Mouse (Mus musculus) spleen, adult 12 weeks (tissue): ENCODE data around the gene Slc5a5.
A peak's percentile ranks its signal among the peaks of the same experiment; 100 is the strongest.

ENCODE experiments used
- DNase-seq: peaks from one replicate; pipeline ENCODE4 v3.0.0; 2022; ENCODE audit warnings: low spot score

Slc5a5 gene

DNA sequence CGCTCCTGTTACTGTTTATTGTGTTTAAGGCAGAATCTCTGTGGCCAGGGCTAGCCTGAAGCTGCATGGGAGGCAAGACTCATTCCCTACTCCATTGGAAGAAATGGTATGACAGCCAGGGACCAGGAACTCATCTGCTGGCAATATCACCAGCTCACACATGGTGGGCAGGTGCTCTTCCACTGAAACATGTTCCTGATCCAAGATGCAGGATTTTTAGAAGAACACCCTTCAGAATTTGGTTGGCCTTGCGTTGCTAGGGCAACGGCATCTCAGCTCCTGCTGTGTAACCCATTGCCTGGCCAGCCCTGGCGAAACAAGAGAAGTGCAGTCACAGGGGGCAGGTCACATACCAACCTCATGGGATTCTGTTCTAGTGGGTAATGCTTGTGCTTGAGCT, 13.1 kb downstream of the Slc5a5 start:
- no peak for DNase-seq

DNA sequence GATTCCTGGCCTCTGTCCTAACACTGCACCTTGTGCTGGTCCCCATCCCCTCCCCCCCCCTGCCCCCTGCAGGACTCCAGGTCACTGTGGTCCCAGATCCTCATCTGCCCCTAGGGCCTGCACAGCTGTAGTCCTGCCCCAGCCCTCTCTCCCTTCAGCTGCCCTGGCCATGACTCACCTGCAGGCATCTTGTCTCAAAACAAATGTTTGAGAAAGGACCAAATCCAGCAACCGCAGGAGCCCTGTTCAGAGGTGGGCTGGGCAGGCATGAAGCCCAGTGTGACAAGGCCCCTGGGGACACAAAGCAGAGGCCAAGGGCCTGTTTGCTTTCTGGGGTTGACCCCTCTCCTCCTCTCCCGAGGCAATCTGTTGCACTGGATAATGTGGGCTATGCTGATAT, 14.4 kb downstream of the Slc5a5 start:
- DNase-seq, result no peak

DNA sequence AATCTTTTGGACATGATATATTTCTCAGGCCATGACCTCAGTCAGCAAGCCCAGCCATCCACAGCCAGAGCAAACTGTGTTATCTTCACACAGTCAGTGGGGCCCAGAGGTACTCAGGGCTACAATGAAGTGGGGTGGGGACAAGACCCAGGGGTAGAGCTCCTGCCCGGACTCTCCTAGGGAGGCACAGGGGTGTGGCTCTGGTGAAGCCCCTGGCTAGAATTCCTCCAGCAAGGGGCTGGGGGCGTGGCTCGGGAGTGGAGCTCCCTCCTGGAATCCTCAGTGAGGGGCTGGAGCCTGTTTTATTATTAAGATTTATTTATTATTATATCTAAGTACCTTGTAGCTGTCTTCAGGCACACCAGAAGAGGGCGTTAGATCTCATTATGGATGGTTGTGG, 16.2 kb downstream of the Slc5a5 start:
- DNase-seq, result no peak

DNA sequence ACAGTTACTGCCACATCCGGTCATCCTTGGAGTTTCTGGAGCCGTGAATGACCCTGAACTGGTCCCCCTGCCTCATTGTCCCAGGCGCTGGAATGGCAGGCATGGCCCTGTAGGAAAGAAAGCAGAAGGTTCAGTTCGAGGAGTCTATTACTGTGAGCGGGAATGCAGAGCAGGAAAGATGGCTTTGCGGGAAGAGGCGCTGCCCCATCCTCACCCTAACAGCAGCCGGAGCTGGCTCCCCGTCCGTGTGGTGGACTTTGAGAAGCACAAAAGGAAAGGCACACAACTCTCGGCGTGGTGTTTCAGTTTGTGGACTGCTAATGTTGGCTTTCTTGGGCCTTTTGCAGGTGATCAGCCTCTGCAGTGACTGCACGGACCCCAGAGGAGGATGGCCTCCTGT, 18.1 kb downstream of the Slc5a5 start:
- DNase-seq, result no peak

DNA sequence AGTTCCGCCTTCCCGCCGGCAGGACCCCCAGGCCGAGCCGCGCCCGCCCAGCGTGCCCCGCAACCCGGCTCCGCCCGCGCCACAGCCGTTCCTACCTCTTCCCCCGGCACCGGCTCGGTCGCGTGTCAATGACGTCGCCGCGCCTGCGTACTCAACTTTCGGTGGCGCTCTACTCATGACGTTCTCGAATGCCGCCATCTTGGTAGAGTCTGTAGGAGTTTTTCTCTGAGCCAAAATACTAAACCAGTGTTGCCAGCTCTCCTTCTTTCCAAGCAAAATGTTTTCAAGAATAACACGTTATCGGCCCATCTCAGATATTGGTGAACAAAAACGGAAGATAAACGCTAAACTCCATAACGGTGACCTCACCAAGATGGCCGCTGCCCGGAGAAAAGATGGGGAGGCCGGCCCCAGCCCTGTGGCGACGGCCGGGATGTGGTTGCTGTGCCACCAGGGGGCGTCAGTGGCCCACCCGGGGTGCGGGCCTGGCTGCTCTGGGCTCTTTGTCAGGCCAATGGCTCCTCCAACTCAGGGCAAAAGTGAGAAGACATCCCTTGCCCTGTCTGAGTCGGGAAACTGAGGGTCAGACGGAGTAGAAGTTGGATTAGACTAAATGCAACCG, 19.1 kb downstream of the Slc5a5 start, which contains the start of gene Ccdc124:
Ccdc124 (minus strand) TSS at position 572 of the 622 bp plus-strand sequence.
- DNase-seq, result peak; percentile 91

DNA sequence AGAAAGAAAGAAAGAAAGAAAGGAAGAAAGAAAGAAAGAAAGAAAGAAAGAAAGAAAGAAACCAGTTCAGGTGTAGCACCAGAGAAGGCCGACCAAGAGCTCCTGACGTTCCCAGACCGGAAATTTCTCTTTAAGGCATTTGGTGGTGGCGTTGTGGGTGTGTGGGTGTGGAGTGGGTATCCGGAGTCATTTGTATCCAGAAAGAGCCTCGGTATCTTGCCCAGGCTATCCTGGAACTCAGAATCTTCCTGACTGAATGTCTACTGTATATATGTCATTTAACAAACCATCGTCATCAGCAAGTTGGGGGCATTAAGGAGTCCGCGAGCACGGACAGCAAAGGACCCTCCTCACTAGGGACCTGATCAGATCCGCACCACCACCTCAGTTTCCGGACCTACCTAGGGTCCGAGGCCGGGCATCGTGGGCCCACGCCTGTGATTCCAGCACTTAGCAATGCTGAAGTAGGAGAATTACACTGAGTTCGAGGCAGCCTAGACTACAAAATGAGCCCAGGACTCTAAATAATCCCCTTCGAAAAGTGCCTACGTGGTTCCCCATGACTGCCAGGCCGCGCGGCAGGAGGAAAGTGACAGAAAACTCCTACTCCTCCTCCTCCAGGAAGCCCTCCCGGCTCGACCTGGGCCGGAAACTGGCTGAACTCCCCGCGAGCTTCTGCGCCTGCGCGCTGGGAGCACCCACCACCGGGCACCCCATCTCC, 19.8 kb downstream of the Slc5a5 start:
- DNase-seq, result no peak

DNA sequence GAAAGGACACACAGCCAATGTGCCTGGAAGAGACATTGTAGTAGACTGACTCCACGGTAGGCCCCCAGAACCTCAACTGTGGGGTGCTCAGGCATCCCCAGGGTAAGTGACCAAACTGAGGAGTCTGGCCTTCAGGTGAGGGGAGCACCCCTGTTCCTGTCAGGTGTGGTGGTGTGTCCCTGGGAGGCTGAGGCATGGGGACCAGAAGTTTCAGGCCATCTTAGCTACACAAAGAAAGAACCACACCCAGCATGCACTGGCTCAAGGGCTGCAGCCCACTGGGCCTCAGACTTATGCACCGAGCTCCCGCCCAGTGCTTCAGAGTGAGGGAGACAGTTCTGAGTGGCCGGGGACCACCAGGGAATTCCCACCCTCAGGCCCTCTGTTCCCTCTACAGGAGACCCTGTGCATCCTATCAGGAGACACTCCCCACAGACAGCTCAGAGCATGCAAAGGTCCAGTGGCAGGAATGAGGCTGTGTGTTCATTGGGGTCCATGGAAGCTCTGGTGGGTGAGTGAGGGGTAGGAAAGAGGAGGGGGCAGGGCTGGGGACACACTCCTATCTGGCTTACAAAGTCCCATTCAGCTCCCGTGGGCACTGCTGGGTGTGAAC, 21.3 kb downstream of the Slc5a5 start:
- no peak for DNase-seq

DNA sequence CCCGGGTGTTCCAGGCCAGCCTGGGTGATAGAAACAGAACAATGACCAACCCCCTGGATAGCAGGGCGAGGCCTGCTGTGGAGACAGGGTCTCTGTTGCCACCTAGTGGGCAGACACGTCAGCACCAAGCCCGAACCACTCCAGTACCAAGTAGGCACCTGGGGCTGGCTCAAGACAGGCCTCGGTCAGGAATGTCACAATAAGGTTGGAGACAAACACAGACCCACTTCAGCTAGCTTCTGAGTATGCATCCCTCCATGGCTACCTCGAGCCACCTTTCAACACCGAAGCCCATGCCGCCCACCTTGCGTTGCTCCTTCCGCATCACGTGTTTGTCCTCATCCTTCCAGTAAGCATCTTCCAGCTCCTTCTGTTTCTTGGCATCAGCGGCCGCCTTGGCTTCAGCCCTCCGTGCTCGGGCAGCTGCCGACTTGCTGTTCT, 22.9 kb downstream of the Slc5a5 start:
- DNase-seq, result peak; percentile 66

DNA sequence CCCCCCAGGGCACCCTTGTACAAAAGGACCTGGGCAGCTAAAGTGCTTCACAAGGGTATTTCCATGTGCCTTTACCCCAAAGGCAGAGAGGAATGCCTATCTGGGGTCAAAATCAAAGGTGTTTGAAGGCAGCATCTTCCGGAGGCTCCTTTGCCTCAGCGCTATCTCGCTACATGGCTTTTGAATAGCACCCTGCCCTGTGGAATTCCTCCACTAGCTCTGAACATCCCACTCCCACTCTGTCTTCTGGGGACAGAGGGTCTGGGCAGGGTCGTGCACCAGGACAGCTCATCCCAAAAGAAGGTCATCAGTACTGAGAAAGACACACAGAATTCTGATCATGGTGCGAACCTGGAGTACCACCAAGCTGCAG, 23.4 kb downstream of the Slc5a5 start:
- no peak for DNase-seq

DNA sequence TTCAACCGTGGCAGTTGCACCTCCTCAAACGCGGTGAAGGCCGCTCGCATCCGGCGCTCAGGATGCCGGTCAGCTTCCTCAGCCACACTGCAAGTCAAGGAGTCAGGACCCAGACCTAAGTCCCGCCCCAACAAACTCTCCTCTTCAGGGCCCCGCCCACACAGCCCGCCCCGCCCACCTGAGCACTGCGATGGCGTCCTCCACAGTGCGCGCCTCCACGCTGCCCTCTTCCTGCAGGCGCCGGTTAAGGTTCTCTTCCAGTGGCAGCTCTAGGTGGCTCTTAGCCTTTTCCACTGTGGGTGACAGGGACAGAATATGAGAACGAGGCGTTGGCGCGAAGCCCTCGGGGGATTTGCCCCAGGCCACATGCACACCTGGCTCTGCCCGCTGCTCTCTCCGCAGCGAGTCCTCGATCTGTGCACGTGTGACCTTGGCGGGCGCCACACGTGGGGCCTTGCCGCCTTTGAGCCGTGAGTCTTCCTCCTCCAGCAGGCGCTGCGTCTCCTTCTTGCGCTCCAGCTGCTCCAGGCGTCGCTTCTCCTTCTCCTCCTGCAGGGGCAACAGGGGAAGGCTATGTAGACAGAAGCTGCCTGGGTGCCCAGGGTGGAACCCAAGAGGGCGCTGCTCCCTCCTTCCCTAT, 23.9 kb downstream of the Slc5a5 start:
- DNase-seq, result peak; percentile 62

DNA sequence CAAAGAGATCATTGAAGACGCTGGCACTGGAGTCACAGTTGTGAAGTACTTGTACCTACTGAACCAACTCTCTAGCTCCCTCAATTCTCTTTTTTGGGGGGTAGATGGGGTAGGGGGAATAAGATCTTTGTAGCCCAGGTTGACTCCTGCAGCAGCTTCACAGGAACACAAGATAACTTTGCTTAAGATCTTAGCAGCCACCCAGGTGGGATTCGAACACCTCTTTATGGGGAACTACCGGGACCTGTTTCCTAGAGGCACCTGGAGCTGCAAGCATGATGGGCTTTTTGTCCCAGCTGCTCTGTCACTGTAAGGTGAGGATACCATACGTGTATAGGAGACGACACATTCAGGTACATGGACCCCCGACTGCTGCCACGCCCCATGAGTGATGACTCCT, 26.0 kb downstream of the Slc5a5 start:
- DNase-seq, result no peak

DNA sequence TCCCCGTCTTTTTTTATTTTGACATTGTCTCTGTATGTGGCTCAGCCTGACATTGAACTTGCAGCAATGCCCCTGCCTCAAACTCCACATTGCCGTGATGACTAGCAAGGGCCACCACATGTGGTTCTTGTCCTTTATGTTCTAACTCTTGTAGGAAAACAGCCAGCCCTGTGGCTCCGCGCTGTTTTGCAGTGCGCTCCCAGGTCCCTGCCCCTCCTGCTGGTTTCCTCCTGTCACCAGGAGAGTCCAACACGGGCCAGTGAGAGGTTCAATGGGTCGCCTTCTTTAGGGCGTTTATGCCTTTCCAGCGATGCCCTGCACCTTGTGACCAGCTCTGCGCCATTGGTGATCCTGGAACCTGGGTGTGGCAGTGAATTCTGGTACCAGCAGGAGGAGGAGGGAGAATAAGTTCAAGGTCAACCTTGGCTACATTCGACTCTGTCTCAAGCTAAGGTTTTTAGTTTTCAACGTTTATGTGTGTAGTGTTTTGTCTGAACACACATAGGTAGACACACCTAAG, 26.5 kb downstream of the Slc5a5 start:
- DNase-seq, result no peak

DNA sequence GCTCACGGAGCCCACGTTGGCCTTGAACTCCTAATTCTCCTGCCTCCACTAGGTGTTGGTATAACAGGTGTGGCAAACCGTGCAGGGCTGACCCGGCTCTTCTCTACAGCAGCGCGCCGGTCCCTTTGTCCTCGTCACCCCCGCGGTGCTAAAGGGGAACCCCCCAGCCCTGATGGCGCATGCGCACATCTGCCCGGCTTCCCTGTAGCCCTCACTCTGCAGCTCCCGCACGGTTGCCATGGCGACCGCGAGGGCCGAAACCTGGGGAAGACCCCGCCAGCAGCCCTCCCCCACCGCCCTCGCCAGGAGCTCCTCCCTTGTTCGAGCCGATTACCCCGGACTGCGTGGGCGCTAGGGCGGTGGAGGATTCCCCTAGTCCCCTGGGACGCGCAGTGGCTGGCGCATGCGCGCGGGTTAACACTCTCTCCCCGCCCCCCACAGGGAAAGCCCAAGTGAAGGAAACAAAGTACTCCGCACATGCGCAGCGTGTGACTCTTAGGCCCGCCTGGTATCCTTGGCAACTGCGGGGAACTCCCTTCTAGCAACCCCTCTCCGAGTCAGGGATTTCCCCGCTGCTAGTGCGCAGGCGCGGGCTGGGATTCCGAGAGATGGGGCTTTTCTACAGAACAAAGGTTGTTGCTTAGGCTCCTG, 27.1 kb downstream of the Slc5a5 start:
- DNase-seq, result peak; percentile 96

DNA sequence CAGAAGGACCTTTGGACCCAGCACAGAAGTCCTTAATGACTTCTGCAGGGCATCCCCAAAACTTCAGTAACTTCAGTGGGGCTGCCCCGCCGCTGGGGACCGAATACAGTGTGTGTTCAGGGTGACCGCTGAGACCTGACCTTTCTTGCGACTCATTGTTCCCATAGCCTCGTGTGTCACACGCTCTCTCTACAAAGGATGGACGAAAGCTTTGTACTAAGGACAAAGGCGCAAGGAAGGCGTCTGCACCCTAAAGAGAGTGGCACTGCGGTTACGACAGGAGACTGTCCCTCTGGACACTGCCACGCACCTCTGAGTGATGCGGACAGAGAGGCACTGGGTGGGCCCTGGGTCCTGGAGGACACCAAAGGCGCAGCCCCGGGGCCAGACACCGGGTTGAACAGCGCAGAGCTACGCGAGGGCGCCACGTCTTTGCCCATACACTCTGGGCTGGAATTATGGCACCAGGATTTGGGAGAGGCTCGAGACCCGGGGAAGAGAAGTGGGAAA, 27.8 kb downstream of the Slc5a5 start:
- no peak for DNase-seq

DNA sequence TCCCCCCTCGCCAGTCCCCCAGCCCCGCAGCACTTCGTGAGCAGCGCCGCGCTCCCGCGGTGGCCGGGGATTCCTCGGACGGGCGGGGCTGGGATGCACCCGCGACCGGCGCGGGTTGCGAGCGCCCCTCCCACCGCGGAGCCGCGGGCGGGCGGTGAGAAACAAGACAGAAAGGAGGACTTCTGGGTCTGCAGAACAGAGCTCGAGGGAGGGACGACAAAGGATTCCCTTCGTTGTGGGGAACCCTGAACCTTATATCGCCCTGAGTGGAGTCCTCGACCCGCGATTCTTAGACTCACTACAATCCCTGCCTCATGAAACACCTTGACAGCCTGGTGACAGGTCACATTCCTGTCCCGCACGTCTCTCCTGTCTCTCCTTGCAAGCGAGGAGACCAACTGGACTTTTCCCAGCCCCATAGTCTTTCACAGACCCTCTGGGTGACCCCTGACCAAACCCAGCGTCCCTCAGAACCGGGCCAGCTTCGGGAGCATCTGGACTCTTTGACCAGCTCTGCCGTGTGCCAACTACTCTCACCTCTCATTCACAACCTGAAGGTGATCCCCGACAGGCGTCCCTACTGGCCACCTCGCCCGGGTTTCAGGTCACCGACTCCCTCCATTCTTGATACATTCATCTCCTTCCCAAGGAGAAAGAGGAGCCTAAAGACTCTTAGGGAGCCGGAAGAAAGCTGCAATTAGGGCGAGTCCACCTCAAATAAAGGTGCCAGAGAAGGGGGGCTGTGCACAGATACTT, 28.4 kb downstream of the Slc5a5 start:
- DNase-seq, result no peak

DNA sequence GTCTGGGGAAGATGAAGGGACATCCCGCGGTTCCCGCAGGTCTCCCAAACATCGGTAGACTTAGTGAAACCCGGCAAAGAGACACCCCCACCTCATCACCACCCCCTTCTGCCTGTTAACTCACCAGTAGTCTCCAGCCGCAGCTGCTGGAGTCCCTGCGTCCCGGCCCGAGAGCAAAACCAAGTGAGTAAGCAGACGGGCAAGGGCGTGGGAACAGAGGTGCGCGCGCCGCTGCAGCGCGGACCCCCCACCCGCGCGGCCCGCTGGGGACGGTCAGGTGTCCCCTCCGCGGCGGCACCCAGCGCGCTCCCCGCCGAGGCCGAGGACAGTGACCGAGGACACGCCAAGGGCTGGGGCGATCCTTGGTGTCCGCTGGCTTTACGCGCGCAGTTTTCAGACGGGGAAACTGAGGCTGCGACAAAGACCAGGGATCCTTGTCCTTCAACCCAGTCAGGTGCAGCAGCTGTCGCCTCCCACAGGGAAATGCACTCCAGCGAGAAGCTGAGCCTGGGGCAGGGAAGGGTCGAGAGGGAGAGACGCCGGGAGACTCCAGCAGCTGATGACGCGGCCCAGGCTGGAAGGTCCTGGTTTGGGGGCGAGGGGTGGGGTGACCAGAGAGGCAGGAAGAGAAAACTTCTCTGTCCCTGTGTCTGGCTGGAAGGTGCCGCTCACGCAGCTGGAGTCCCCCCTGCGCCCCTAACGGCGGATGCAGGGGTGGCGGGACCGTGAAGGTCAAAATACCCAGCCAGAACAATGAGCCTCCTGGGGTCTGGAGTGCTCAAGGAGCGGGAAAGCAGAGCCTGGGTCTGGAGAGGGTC, 29.5 kb downstream of the Slc5a5 start, which contains the start of gene Kcnn1:
Kcnn1 (minus strand) TSS at position 435 of the 818 bp plus-strand sequence.
- no peak for DNase-seq

DNA sequence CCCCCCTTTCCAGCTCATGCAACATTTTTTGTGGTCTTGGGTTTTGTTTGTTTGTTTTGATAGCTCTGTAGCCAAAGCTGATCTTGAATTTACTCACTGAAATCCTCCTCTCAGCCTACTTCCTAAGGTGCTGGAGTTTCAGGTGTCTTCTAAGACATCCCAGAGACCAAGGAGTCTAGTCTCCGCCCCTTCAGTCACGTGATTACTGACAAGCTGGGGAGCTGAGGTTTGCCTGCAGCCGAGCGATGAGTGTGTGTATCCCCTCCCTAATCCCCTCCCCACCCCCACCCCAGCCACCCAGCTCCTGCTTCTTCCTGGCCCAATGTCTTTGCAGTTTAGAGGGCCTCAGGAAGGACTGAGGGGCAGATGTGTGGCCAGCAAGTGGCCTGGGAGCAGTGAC, 35.0 kb downstream of the Slc5a5 start:
- DNase-seq, result no peak

DNA sequence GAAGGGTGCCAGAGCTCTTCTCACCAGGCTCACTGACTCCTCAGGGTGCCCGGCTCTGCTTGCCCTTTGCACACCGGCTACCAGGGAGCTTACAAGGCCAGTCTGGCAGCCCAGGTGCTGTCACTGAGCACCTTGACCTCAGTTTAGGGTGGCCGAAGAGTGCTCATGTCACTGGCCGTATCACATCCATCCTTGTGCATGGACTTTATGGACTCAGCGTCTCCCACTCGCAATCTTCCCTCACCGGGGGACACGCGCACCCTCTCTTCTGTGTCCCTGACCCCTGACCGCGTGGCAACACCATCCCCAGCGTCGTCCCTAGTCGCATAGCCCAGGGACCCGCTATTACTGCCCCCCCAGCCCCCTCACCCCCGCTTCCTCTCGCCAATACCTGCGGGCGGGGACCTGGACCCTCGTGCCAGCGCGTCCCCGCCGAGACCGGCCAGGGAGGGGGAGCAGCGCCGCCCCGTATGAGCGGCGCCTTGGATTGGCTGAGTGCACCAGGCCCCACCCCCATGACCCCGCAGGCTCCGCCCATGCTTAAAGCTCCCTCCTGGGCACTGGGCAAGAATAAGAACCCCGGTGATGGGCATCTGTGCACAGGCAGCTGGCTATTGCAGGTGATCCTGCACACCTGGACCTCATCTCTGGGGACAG, 35.9 kb downstream of the Slc5a5 start:
- no peak for DNase-seq

DNA sequence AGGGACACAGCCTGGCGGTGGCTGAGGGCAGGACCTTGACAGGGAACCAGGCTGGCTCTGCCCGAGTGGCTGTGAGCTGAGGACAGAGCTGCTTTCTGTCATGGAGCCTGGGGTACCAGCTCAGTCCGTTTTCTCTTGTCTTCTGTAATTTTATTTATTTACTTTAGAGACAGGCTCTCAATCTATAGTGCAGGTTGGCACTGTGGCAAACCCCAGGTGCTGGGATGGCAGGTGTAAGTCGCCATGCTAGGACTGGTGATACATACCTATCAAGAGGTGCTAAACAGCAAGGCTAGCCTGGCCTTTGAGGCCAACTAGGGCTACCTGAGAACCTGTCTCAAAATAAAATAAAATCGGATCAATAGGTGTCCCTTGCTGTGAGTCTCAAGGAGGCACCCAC, 36.5 kb downstream of the Slc5a5 start:
- no peak for DNase-seq

DNA sequence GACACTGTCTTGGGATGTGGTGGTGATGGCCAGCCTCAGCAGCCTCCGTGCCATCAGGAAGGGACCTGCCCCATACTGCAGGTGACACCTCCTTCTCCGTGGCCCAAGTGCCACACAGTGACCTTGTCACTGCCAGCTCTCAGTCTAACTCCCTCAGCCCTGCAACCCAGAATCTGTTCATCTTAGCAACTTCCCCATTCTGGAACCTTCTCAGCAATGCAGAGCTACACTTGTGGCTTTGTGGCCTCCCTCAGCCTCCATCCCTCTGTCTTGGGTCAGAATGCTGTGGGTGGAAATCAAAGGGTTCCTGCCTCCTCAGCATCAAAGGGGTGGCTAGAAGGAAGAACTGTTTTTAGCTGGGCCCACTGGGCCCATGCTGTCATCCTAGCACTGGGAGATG, 38.7 kb downstream of the Slc5a5 start:
- no peak for DNase-seq
